Mouse (Mus musculus): Measurements from ENCODE around the gene Ahdc1. TPM values are rescaled to one million over a fixed set of nuclear protein-coding genes. Genes with fewer than 3 reads are reported as not detected.

The Ahdc1 gene
- total and polyA plus RNA-seq, 3 experiments, result 1.6 to 19.9 (median 8.4) TPM

GRCm38 (mm10) chr4:133083991-133084861 is 73.2 kb downstream of the Ahdc1 start:
- Histone ChIP-seq H3K4me2 (ENCODE audit: insufficient read depth, low read depth, poor library complexity, severe bottlenecking) (no peak overlapping the region), H3K27me3 (replicated peaks) (no peaks in the 10 kb centered on the region), H3K4me1 (ENCODE audit: control insufficient read depth in 1 of 2, insufficient read depth in 2 of 2) (peaks cover 20 to 50% of the 10 kb centered on the region in 2 experiments), H3K9me3 (replicated peaks; ENCODE audit: low read length) (no peaks in the 10 kb centered on the region), H3K27ac (ENCODE audit: insufficient read depth, low read depth) (no peak overlapping the region), H3K36me3 (replicated peaks in 1 of 2; ENCODE audit: control insufficient read depth in 1 of 2, insufficient read depth in 1 of 2, low read length in 1 of 2) (peaks cover 0 to 20% of the 10 kb centered on the region in 2 experiments), H3K9ac (ENCODE audit: insufficient read depth, low read depth) (no peak overlapping the region), H3K4me3 (replicated peaks in 1 of 3; ENCODE audit: low read depth in 2 of 3, low read length in 2 of 3, poor library complexity in 1 of 3) (no peak overlapping the region), H3K79me2 (replicated peaks; ENCODE audit: control insufficient read depth, extremely low read depth, insufficient read depth, poor library complexity, severe bottlenecking) (no peaks in the 10 kb centered on the region)
- DNase-seq (ENCODE audit: extremely low read depth), result no peak
- dilution Hi-C loops (cut with MboI; ENCODE audit: extremely low pct_ligation_motif_present, extremely low pct_unique_long_range_greater_than_20kb, low sequenced_read_pairs), result no loop called here
- no peak for TF ChIP-seq KAT2A (IDR thresholded peaks at IDR 0.05; ENCODE audit: insufficient replicate concordance, low read length)
- TF ChIP-seq JUND (conservative IDR thresholded peaks at IDR 0.05; ENCODE audit: low read depth, low read length), result no peak
- in situ Hi-C loops (cut with MboI; ENCODE audit: low pct_ligation_motif_present, low pct_unique_long_range_greater_than_20kb, low sequenced_read_pairs), result loop anchor here (5.0 kb wide), 1 partner anchor 33 kb away; no protein-coding TSS in a partner anchor

DNA sequence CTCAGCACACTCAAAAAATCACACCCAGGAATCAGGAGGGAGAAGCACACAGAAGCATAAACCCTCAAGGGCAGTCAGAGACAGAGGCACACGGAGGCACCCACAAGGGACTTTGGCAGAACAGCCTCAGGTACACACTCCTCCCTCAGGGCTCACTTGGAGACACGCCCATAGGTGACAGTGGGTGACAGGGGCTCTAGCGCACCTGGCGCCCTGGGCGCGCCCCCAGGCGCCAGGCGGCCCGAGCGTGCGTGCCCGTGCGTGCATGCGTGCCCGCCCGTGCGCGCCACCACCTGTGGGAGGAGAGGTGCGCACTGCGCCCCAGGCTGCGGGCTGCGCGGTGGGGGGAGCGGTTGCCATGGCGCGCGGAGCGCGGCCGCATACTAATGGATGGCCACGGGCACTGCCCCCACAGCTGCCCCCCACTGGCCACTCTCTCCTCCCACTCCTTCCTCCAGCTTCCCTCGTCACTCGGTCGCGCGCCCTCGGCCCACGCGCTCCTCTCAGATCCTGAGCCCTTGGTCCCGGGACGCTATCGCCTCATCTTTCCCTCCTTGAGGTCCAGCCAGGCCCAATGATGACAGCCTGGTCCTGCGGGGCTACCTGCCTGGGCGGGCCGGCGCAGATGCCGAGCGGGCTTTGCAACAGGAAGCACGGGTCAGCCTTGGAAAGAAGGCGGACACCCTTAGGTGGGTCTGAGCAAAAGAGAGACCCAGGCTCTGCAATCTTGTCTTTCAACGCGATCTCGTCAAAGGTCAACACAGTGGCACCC is 74.1 kb downstream of the Ahdc1 start:
- dilution Hi-C loops (cut with MboI; ENCODE audit: extremely low pct_ligation_motif_present, extremely low pct_unique_long_range_greater_than_20kb, low sequenced_read_pairs), result no loop called here
- in situ Hi-C loops (cut with MboI; ENCODE audit: low pct_ligation_motif_present, low pct_unique_long_range_greater_than_20kb, low sequenced_read_pairs), result no loop called here
- H3K4me2 ChIP-seq (ENCODE audit: insufficient read depth, low read depth, poor library complexity, severe bottlenecking), result no peak overlapping the region
- no peak overlapping the region for H3K27ac ChIP-seq (ENCODE audit: insufficient read depth, low read depth)
- no peak for DNase-seq (ENCODE audit: extremely low read depth)
- H3K36me3 ChIP-seq (replicated peaks in 1 of 2; ENCODE audit: control insufficient read depth in 1 of 2, insufficient read depth in 1 of 2, low read length in 1 of 2), result peaks cover 0 to 13% of the 10 kb centered on the region in 2 experiments
- H3K4me1 ChIP-seq (ENCODE audit: control insufficient read depth in 1 of 2, insufficient read depth in 2 of 2), result peaks cover 19 to 40% of the 10 kb centered on the region in 2 experiments
- H3K27me3 ChIP-seq (replicated peaks), result no peaks in the 10 kb centered on the region
- no peak overlapping the region for H3K4me3 ChIP-seq (replicated peaks in 1 of 3; ENCODE audit: low read depth in 2 of 3, low read length in 2 of 3, poor library complexity in 1 of 3)
- TF ChIP-seq UBTF (IDR thresholded peaks at IDR 0.05; ENCODE audit: low read depth, low read length) (no peak), BHLHE40 (IDR thresholded peaks at IDR 0.05; ENCODE audit: low read depth, low read length) (peak; percentile 43; the same call in 1 of the 2 replicates)
- no peaks in the 10 kb centered on the region for H3K79me2 ChIP-seq (replicated peaks; ENCODE audit: control insufficient read depth, extremely low read depth, insufficient read depth, poor library complexity, severe bottlenecking)
- H3K9me3 ChIP-seq (replicated peaks; ENCODE audit: low read length), result no peaks in the 10 kb centered on the region
- no peak overlapping the region for H3K9ac ChIP-seq (ENCODE audit: insufficient read depth, low read depth)

DNA sequence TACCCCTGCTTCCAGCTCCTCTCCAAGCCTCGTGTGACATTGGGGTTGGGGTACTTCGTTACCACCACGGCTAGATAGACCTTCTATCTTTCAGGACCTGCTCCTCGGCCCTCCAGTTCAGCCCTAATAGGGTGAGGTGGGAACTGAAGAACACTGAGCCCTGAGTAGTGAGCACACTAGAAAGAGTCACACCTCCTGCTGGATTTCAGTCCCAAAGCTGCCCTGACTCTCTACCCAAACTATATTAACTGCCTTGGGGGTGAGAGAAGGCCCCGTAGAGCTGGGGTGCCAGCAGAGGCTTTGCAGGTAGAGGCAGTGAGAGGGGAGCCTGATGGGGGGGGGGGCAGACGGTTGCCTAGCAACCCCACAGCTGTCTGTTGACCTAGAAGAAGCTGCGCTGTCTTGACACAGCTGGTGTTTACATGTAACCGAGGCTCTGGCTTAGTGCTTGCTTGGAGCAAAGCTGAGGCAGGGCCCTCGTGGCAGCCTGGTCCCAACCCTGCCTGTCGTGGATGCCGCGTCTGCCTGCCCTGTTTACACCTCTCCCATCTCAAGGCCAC is 74.8 kb downstream of the Ahdc1 start:
- Histone ChIP-seq H3K4me3 (replicated peaks in 1 of 3; ENCODE audit: low read depth in 2 of 3, low read length in 2 of 3, poor library complexity in 1 of 3) (no peak overlapping the region), H3K27ac (ENCODE audit: insufficient read depth, low read depth) (no peak overlapping the region), H3K36me3 (replicated peaks in 1 of 2; ENCODE audit: control insufficient read depth in 1 of 2, insufficient read depth in 1 of 2, low read length in 1 of 2) (peaks cover 0 to 7% of the 10 kb centered on the region in 2 experiments), H3K79me2 (replicated peaks; ENCODE audit: control insufficient read depth, extremely low read depth, insufficient read depth, poor library complexity, severe bottlenecking) (no peaks in the 10 kb centered on the region), H3K4me1 (ENCODE audit: control insufficient read depth in 1 of 2, insufficient read depth in 2 of 2) (peaks cover 19 to 43% of the 10 kb centered on the region in 2 experiments), H3K9ac (ENCODE audit: insufficient read depth, low read depth) (no peak overlapping the region), H3K9me3 (replicated peaks; ENCODE audit: low read length) (no peaks in the 10 kb centered on the region), H3K4me2 (ENCODE audit: insufficient read depth, low read depth, poor library complexity, severe bottlenecking) (no peak overlapping the region), H3K27me3 (replicated peaks) (no peaks in the 10 kb centered on the region)
- dilution Hi-C loops (cut with MboI; ENCODE audit: extremely low pct_ligation_motif_present, extremely low pct_unique_long_range_greater_than_20kb, low sequenced_read_pairs) (no loop called here), in situ Hi-C loops (cut with MboI; ENCODE audit: low pct_ligation_motif_present, low pct_unique_long_range_greater_than_20kb, low sequenced_read_pairs) (no loop called here)
- no peak for TF ChIP-seq NRF1 (IDR thresholded peaks at IDR 0.05; ENCODE audit: low read depth, low read length)
- TF ChIP-seq ZNF384 (IDR thresholded peaks at IDR 0.05; ENCODE audit: low read depth, low read length), result no peak
- no peak for TF ChIP-seq ZKSCAN1 (IDR thresholded peaks at IDR 0.05; ENCODE audit: borderline replicate concordance, low read depth, low read length)
- no peak for TF ChIP-seq HCFC1 (IDR thresholded peaks at IDR 0.05; ENCODE audit: low read depth, low read length)
- no peak for TF ChIP-seq ZMIZ1 (IDR thresholded peaks at IDR 0.05; ENCODE audit: low read depth, low read length)
- TF ChIP-seq PAX5 (IDR thresholded peaks at IDR 0.05; ENCODE audit: low read length), result no peak
- no peak for TF ChIP-seq ZC3H11A (IDR thresholded peaks at IDR 0.05; ENCODE audit: low read depth, low read length)
- TF ChIP-seq CTCF (conservative IDR thresholded peaks at IDR 0.05 in 1 of 2, IDR thresholded peaks at IDR 0.05 in 1 of 2; ENCODE audit: low read depth in 2 of 2, low read length in 2 of 2), result no peak
- TF ChIP-seq IRF4 (IDR thresholded peaks at IDR 0.05; ENCODE audit: low read depth, low read length), result no peak
- no peak for TF ChIP-seq POLR2A (IDR thresholded peaks at IDR 0.05; ENCODE audit: low read depth, low read length)
- no peak for TF ChIP-seq RAD21 (IDR thresholded peaks at IDR 0.05; ENCODE audit: low read depth, low read length)
- TF ChIP-seq SIN3A (IDR thresholded peaks at IDR 0.05; ENCODE audit: low read length), result no peak
- TF ChIP-seq EP300 (IDR thresholded peaks at IDR 0.05; ENCODE audit: low read length), result no peak
- no peak for TF ChIP-seq JUND (conservative IDR thresholded peaks at IDR 0.05; ENCODE audit: low read depth, low read length)
- DNase-seq (ENCODE audit: extremely low read depth), result no peak
